Mouse (Mus musculus) C2C12 (cell line): ENCODE results near the gene Bckdk.

Experiments
- CEBPB ChIP-seq: IDR thresholded peaks from one replicate; pipeline ENCODE4 v1.6.1; 2011; ENCODE audit warnings: low read depth, mild to moderate bottlenecking, control low read depth, moderate library complexity
- CTCF ChIP-seq: IDR thresholded peaks from one replicate; pipeline ENCODE4 v1.5.1; 2011; ENCODE audit not compliant: control insufficient read depth, insufficient read depth, insufficient read length
- FOSL1 ChIP-seq: IDR thresholded peaks from one replicate; pipeline ENCODE4 v1.8.0; 2011; ENCODE audit warnings: mild to moderate bottlenecking, low read length; ENCODE audit not compliant: poor library complexity, insufficient read depth, severe bottlenecking
- MAX ChIP-seq: IDR thresholded peaks from one replicate; pipeline ENCODE4 v1.6.1; 2011; ENCODE audit warnings: mild to moderate bottlenecking, control low read depth
- MYOD1 ChIP-seq: IDR thresholded peaks from one replicate; pipeline ENCODE4 v1.6.1; 2011; ENCODE audit warnings: low read depth; ENCODE audit not compliant: control insufficient read depth, insufficient read length
- MYOG ChIP-seq: IDR thresholded peaks from one replicate; pipeline ENCODE4 v1.6.1; 2011; ENCODE audit not compliant: control insufficient read depth, insufficient read length; ENCODE audit errors: extremely low read depth

- TF ChIP-seq MAX = no peak
- no peak for TF ChIP-seq CTCF
- no peak for TF ChIP-seq FOSL1
- TF ChIP-seq CEBPB = no peak
- no peak for TF ChIP-seq MYOD1
- no peak for TF ChIP-seq MYOG
These were observed 42.7 kb downstream of the Bckdk start, which contains the start of gene Prss36 for GRCm38 (mm10) chr7:127946470-127947023.
